Mouse (Mus musculus) E14TG2a.4 (cell line): ENCODE data around the gene Eefsec.

Source experiments
- CTCF ChIP-seq: conservative IDR thresholded peaks from 2 replicates; pipeline ENCODE4 v1.5.1; 2014; ENCODE audit warnings: low read length
- NANOG ChIP-seq: IDR thresholded peaks from 2 replicates; pipeline ENCODE4 v1.6.1; 2014; ENCODE audit warnings: borderline replicate concordance, low read length, mixed read lengths
- POU5F1 ChIP-seq: IDR thresholded peaks from 2 replicates; pipeline ENCODE4 v1.6.1; 2014; ENCODE audit warnings: low read length, borderline replicate concordance

DNA sequence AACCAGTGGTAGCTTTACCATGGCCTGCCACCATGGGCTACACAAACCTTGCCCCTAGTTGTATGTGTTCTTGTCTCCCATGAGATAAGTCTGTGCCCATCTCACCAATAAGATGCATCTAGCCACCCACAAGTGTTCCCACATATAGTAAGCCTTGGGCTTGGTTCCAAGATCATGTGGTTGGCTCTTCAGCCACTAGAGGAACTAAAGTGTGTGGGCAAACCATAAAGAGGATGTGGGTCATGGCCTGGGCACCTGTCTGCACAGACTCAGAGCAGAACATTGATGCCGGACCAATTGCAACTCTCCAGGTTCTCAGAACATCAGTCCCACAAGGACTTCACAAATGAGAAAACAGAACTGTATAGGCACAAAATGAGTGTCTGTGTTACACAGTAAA is 67.5 kb downstream of the Eefsec start:
- TF ChIP-seq CTCF (no peak), NANOG (no peak), POU5F1 (no peak)
